Comparison of ENCODE assay signal across 9 mouse cellular contexts in the genomic region with DNA sequence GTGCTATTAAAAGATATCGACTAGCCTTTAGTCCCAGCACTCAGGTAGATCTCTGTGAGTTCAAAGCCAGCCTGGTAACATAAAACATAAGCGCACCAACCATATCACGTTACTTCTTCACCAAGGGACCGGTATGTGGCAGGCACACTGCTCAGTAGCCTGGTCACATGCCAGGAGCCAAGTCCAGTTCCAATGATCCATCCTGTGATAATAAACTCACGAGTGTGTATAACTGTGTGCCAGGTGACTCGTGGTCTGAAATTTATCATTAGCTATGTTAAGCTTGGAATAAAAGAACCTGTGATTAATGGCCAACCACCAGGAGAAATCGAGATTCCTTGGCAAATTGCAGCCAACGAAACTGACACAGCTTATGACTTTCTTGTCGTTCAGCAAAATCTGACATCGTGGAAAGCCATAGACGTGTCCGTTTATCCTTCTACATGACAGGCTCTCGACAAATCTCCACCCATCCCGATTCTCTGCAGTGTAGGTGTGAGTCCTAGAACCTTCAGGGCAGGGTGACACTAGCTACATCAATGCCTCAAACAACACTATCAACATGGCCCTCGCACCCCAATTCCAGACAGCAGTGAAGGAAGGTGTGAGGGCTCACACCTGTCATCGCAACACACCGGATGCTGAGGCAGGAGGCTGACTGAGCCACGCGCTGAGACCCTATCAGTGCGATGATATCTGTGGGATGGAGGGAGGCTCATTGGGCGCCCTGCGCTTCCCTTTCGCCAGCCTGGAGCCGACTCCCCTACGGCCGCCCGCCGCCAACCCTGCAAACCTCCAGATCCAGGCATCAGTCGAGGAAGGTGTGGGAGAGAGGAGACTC. TPM values are rescaled to one million over a fixed set of nuclear protein-coding genes. Genes with fewer than 3 reads are reported as not detected.
DNase-seq lines count a peak whose midpoint lies in the region; ATAC-seq and TF ChIP-seq lines count a peak whose summit lies in the region.
"Had no signal": no experiment of that assay in that cellular context is flagged by ENCODE, and none has a peak within 500 bp of the region (broad histone marks: within the 10 kb centered on the region; RNA-seq: fewer than 3 reads in every experiment).

No protein-coding gene starts in this region.

- H3K27me3 ChIP-seq in heart, embryonic 11.5 days (ENCODE audit: control insufficient read depth, insufficient read depth, low read length), result no peaks in the 10 kb centered on the region; the same call in 1 of the 2 replicates
- peaks cover 7% of the 10 kb centered on the region for H3K27me3 ChIP-seq in forebrain, embryonic 12.5 days
- H3K27me3 ChIP-seq in kidney, postnatal 0 days (ENCODE audit: insufficient read depth, low read length), result no peaks in the 10 kb centered on the region
- H3K27me3 ChIP-seq in midbrain, embryonic 16.5 days (ENCODE audit: control insufficient read depth, insufficient read depth, low read depth, low read length), result no peaks in the 10 kb centered on the region

- H3K9ac ChIP-seq in heart, embryonic 11.5 days (ENCODE audit: low read depth, low read length), result peak overlapping the region; percentile 70
- H3K9ac ChIP-seq in forebrain, embryonic 12.5 days, result peak overlapping the region; percentile 75
- H3K9ac ChIP-seq in kidney, postnatal 0 days (ENCODE audit: low read depth, low read length), result peak overlapping the region; percentile 66
- peak overlapping the region; percentile 96 for H3K9ac ChIP-seq in midbrain, embryonic 16.5 days (ENCODE audit: low read depth, low read length)

- 0 out of 2 replicates have a peak, but pooled peaks cover 3% of the 10 kb centered on the region for H3K36me3 ChIP-seq in heart, embryonic 11.5 days (ENCODE audit: control insufficient read depth, insufficient read depth, low read length)
- H3K36me3 ChIP-seq in forebrain, embryonic 12.5 days (replicated peaks), result peaks cover 19% of the 10 kb centered on the region
- 0 out of 2 replicates have a peak, but pooled peaks cover 4% of the 10 kb centered on the region for H3K36me3 ChIP-seq in kidney, postnatal 0 days (ENCODE audit: insufficient read depth, low read length)
- peaks cover 6% of the 10 kb centered on the region for H3K36me3 ChIP-seq in midbrain, embryonic 16.5 days (ENCODE audit: control insufficient read depth, insufficient read depth, low read length)

- ATAC-seq in heart, embryonic 11.5 days (replicated peaks; ENCODE audit: insufficient number of reproducible peaks, low FRiP score, low TSS enrichment), result no peak
- no peak for ATAC-seq in forebrain, embryonic 12.5 days (ENCODE audit: low FRiP score)
- ATAC-seq in kidney, postnatal 0 days (replicated peaks; ENCODE audit: low FRiP score, low read depth), result 0 out of 2 replicates have a peak, but pooled peaks have one; percentile 41
- peak; percentile 59 for ATAC-seq in midbrain, embryonic 16.5 days

- no peak for DNase-seq in heart, postnatal 4 days
- DNase-seq in Muller cell, postnatal 12 days (ENCODE audit: inconsistent ontology term), result peak; percentile 1
- no peak for DNase-seq in kidney, postnatal 0 days (ENCODE audit: low spot score)
- no peak for DNase-seq in B cell, adult 2 months
- DNase-seq in left cerebral cortex, postnatal 14 days (ENCODE audit: low spot score in 2 of 2), result no peak

- intact Hi-C loops in left cerebral cortex, postnatal 14 days (cut with DNase I), result no loop called here

- H3K27ac ChIP-seq in heart, embryonic 11.5 days (ENCODE audit: low read depth, low read length), result no peak overlapping the region
- peak overlapping the region; percentile 57 for H3K27ac ChIP-seq in forebrain, embryonic 12.5 days
- H3K27ac ChIP-seq in kidney, postnatal 0 days, result peak overlapping the region; percentile 50; the same call in 1 of the 2 replicates
- peak overlapping the region; percentile 86 for H3K27ac ChIP-seq in midbrain, embryonic 16.5 days (ENCODE audit: low read length)

- H3K4me2 ChIP-seq in heart, embryonic 11.5 days, result peak overlapping the region; percentile 92
- peak overlapping the region; percentile 71 for H3K4me2 ChIP-seq in forebrain, embryonic 12.5 days
- peak overlapping the region; percentile 83 for H3K4me2 ChIP-seq in kidney, postnatal 0 days (ENCODE audit: low read length)
- peak overlapping the region; percentile 83 for H3K4me2 ChIP-seq in midbrain, embryonic 16.5 days (ENCODE audit: low read length)

- H3K4me1 ChIP-seq in heart, embryonic 11.5 days (ENCODE audit: control insufficient read depth, insufficient read depth, low read length), result no peaks in the 10 kb centered on the region; the same call in 1 of the 2 replicates
- H3K4me1 ChIP-seq in forebrain, embryonic 12.5 days, result peaks cover 11% of the 10 kb centered on the region
- H3K4me1 ChIP-seq in kidney, postnatal 0 days (replicated peaks; ENCODE audit: insufficient read depth, low read length), result peaks cover 8% of the 10 kb centered on the region; the same call in 1 of the 2 replicates
- H3K4me1 ChIP-seq in midbrain, embryonic 16.5 days (ENCODE audit: control insufficient read depth, insufficient read depth, low read length), result peaks cover 4% of the 10 kb centered on the region; the same call in 1 of the 2 replicates

- no peaks in the 10 kb centered on the region for H3K9me3 ChIP-seq in heart, embryonic 11.5 days (replicated peaks; ENCODE audit: control insufficient read depth, low read length)
- no peaks in the 10 kb centered on the region for H3K9me3 ChIP-seq in forebrain, embryonic 12.5 days
- H3K9me3 ChIP-seq in kidney, postnatal 0 days (replicated peaks; ENCODE audit: low read length), result no peaks in the 10 kb centered on the region
- H3K9me3 ChIP-seq in midbrain, embryonic 16.5 days (replicated peaks; ENCODE audit: control insufficient read depth, low read length, poor library complexity, severe bottlenecking), result no peaks in the 10 kb centered on the region

- peak overlapping the region; percentile 61 for H3K4me3 ChIP-seq in heart, embryonic 11.5 days (ENCODE audit: low read depth, low read length)
- H3K4me3 ChIP-seq in forebrain, embryonic 12.5 days (replicated peaks), result peak overlapping the region; percentile 53
- H3K4me3 ChIP-seq in kidney, postnatal 0 days (replicated peaks; ENCODE audit: low read depth, low read length), result peak overlapping the region; percentile 55
- H3K4me3 ChIP-seq in midbrain, embryonic 16.5 days (ENCODE audit: low read depth, low read length), result peak overlapping the region; percentile 76

- TF ChIP-seq CTCF in kidney, postnatal 0 days (IDR thresholded peaks at IDR 0.05; ENCODE audit: low read depth), result no peak

- WGBS in heart, embryonic 11.5 days (ENCODE audit: insufficient replicate concordance), result 28% methylated on average over 29 of the region's 29 CpGs
- 32% methylated on average over 29 of the region's 29 CpGs for WGBS in forebrain, embryonic 12.5 days
- WGBS in kidney, postnatal 0 days, result 21% methylated on average over 29 of the region's 29 CpGs
- 28% methylated on average over 29 of the region's 29 CpGs for WGBS in midbrain, embryonic 16.5 days

RNA-seq across cellular contexts. Expression of a gene that starts 0.5 kb away (rescaled TPM):
- polyA plus RNA-seq in heart, embryonic 11.5 days (2014; fragmentation: Nextera tagmentation; extraction: Ambion mirVana), result 4.6 and 6.1 TPM in 2 replicates
- total RNA-seq in heart, postnatal 4 days (2021), result 1 to 10 TPM; 1.0 to 1.8 TPM
- polyA plus RNA-seq in forebrain, embryonic 12.5 days (2016; fragmentation: Nextera tagmentation; extraction: Ambion mirVana), result 17.8 and 19.0 TPM in 2 replicates
- polyA plus RNA-seq in kidney, postnatal 0 days (2015; fragmentation: Nextera tagmentation; extraction: Ambion mirVana), result 9.8 and 10.0 TPM in 2 replicates
- 22.2 and 23.1 TPM in 2 replicates for polyA plus RNA-seq in midbrain, embryonic 16.5 days (2015; fragmentation: Nextera tagmentation; extraction: Ambion mirVana)
- total RNA-seq in left cerebral cortex, postnatal 14 days (2021), result 10 to 100 TPM; 16.1 to 16.3 TPM

RNA-seq across cellular contexts. Expression of a gene that starts 14.9 kb away (rescaled TPM):
- polyA plus RNA-seq in heart, embryonic 11.5 days (2014; fragmentation: Nextera tagmentation; extraction: Ambion mirVana), result 16.4 and 18.1 TPM in 2 replicates
- 1 to 10 TPM; 4.2 to 6.6 TPM for total RNA-seq in heart, postnatal 4 days (2021)
- polyA plus RNA-seq in forebrain, embryonic 12.5 days (2016; fragmentation: Nextera tagmentation; extraction: Ambion mirVana), result 44.5 and 44.8 TPM in 2 replicates
- polyA plus RNA-seq in kidney, postnatal 0 days (2015; fragmentation: Nextera tagmentation; extraction: Ambion mirVana), result 22.9 and 24.6 TPM in 2 replicates
- polyA plus RNA-seq in midbrain, embryonic 16.5 days (2015; fragmentation: Nextera tagmentation; extraction: Ambion mirVana), result 46.2 and 46.3 TPM in 2 replicates
- total RNA-seq in left cerebral cortex, postnatal 14 days (2021), result 10 to 100 TPM; 17.8 to 22.0 TPM

RNA-seq across cellular contexts. Expression of a gene that starts 17.8 kb away (rescaled TPM):
- not detected in 2 replicates for polyA plus RNA-seq in heart, embryonic 11.5 days (2014; fragmentation: Nextera tagmentation; extraction: Ambion mirVana)
- under 1 TPM; 0.32 to 0.33 TPM for total RNA-seq in heart, postnatal 4 days (2021)
- polyA plus RNA-seq in forebrain, embryonic 12.5 days (2016; fragmentation: Nextera tagmentation; extraction: Ambion mirVana), result not detected in 2 replicates
- 0.27 and 0.45 TPM in 2 replicates for polyA plus RNA-seq in kidney, postnatal 0 days (2015; fragmentation: Nextera tagmentation; extraction: Ambion mirVana)
- polyA plus RNA-seq in midbrain, embryonic 16.5 days (2015; fragmentation: Nextera tagmentation; extraction: Ambion mirVana), result 0.29 TPM in 1 of 2 replicates, not detected in the other
- not detected for total RNA-seq in left cerebral cortex, postnatal 14 days (2021)
- total RNA-seq: left cerebral cortex, postnatal 25 days had no signal

RNA-seq across cellular contexts. Expression of a gene that starts 33.0 kb away (rescaled TPM):
- polyA plus RNA-seq in heart, embryonic 11.5 days (2014; fragmentation: Nextera tagmentation; extraction: Ambion mirVana), result not detected in 2 replicates
- not detected for total RNA-seq in heart, postnatal 4 days (2021)
- not detected in 2 replicates for polyA plus RNA-seq in forebrain, embryonic 12.5 days (2016; fragmentation: Nextera tagmentation; extraction: Ambion mirVana)
- polyA plus RNA-seq in kidney, postnatal 0 days (2015; fragmentation: Nextera tagmentation; extraction: Ambion mirVana), result not detected in 2 replicates
- polyA plus RNA-seq in midbrain, embryonic 16.5 days (2015; fragmentation: Nextera tagmentation; extraction: Ambion mirVana), result not detected in 2 replicates
- total RNA-seq in left cerebral cortex, postnatal 14 days (2021), result not detected
- total RNA-seq: left cerebral cortex, postnatal 25 days had no signal

RNA-seq across cellular contexts. Expression of a gene that starts 45.7 kb away (rescaled TPM):
- 5.8 and 7.3 TPM in 2 replicates for polyA plus RNA-seq in heart, embryonic 11.5 days (2014; fragmentation: Nextera tagmentation; extraction: Ambion mirVana)
- 1 to 10 TPM; 3.7 to 4.8 TPM for total RNA-seq in heart, postnatal 4 days (2021)
- 7.6 and 7.7 TPM in 2 replicates for polyA plus RNA-seq in forebrain, embryonic 12.5 days (2016; fragmentation: Nextera tagmentation; extraction: Ambion mirVana)
- polyA plus RNA-seq in kidney, postnatal 0 days (2015; fragmentation: Nextera tagmentation; extraction: Ambion mirVana), result 7.5 and 8.9 TPM in 2 replicates
- 7.1 and 7.5 TPM in 2 replicates for polyA plus RNA-seq in midbrain, embryonic 16.5 days (2015; fragmentation: Nextera tagmentation; extraction: Ambion mirVana)
- 10 to 100 TPM; 12.3 to 13.2 TPM for total RNA-seq in left cerebral cortex, postnatal 14 days (2021)

Comparison
In these comparisons a context has a peak if more than half of its experiments do, and no peak if none do; other contexts are left out.
1. ATAC-seq: peak in kidney, postnatal 0 days (single experiment) and midbrain, embryonic 16.5 days (single experiment); none in heart, embryonic 11.5 days (single experiment) and forebrain, embryonic 12.5 days (single experiment).
2. Peak in every context shown above with its lines, with median percentiles within 50 percentile points of each other: H3K4me2 ChIP-seq, H3K4me3 ChIP-seq and H3K9ac ChIP-seq.